Mouse (Mus musculus) megakaryocyte, embryonic 14.5 days (primary cell): Measurements from ENCODE around the gene Cs.

Experiments
- FLI1 ChIP-seq: IDR thresholded peaks from 2 replicates; pipeline ENCODE4 v1.6.1; 2012; ENCODE audit warnings: low read length, inconsistent platforms, mixed read lengths
- GATA1 ChIP-seq: IDR thresholded peaks from 3 replicates; pipeline ENCODE4 v1.6.1; 2012; ENCODE audit warnings: mixed read lengths, low read length, inconsistent platforms, borderline replicate concordance

DNA sequence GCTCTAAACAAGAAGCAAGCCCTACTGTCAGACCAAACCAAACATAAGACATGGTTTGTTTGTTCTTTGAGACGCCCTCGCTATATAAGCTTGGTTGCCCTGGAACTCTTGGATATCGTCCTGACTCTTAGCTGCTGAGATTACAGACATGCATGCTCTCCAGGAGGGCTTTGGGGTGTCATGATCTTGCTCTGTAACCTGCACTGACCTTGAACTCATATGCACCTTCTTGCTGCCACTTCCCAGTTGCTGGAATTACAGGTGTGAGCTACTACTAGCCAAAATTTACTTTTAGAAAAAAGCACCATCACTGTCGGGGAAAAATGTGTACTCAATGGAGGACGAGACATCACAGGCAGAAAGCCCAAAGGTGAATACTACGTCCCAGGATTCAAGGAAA lies 32.1 kb downstream of the Cs start:
- no peak for TF ChIP-seq GATA1
- TF ChIP-seq FLI1, result no peak
